Mouse (Mus musculus) hindbrain, postnatal 0 days (tissue): Measurements from ENCODE around the gene Hirip3. TPM values are rescaled to one million over a fixed set of nuclear protein-coding genes. Genes with fewer than 3 reads are reported as not detected.
A peak's percentile ranks its signal among the peaks of the same experiment; 100 is the strongest.

Source experiments
- ATAC-seq: fragments of 200-750 bp; cut with Nextera tagmentation; 2 replicates; pipeline ENCODE4 v1.8.0; 2017; ENCODE audit warnings: mild to moderate bottlenecking, moderate TSS enrichment, moderate library complexity
- DNase-seq: peaks from one replicate; pipeline ENCODE4 v3.0.0-alpha.2; 2015; ENCODE audit warnings: low spot score
- H3K27ac ChIP-seq: fragments of 300-500 bp; sonication (generic); 2 replicates; pipeline ENCODE4 v1.5.1; 2014; ENCODE audit warnings: mild to moderate bottlenecking
- H3K27me3 ChIP-seq: fragments of 300-500 bp; sonication (generic); 2 replicates; pipeline ENCODE4 v1.6.1; 2014; ENCODE audit warnings: low read length, mixed read lengths; ENCODE audit not compliant: insufficient read depth
- H3K36me3 ChIP-seq: fragments of 300-500 bp; sonication (generic); 2 replicates; pipeline ENCODE4 v1.6.1; 2014; ENCODE audit warnings: low read length, mixed read lengths; ENCODE audit not compliant: insufficient read depth
- H3K4me1 ChIP-seq: fragments of 300-500 bp; sonication (generic); 2 replicates; pipeline ENCODE4 v1.6.1; 2014; ENCODE audit warnings: antibody characterized with exemption, low read length, mixed read lengths; ENCODE audit not compliant: insufficient read depth
- H3K4me2 ChIP-seq: fragments of 300-500 bp; sonication (generic); 2 replicates; pipeline ENCODE4 v1.6.1; 2014; ENCODE audit warnings: low read depth, mild to moderate bottlenecking, low read length, moderate library complexity, mixed read lengths
- H3K4me3 ChIP-seq: fragments of 300-500 bp; sonication (generic); 2 replicates; pipeline ENCODE4 v1.5.1; 2014; ENCODE audit warnings: low read length
- H3K9ac ChIP-seq: fragments of 300-500 bp; sonication (generic); replicated peaks from 2 replicates; pipeline ENCODE4 v1.6.1; 2014; ENCODE audit warnings: mild to moderate bottlenecking, low read length, moderate library complexity, mixed read lengths
- H3K9me3 ChIP-seq: fragments of 300-500 bp; sonication (generic); 2 replicates; pipeline ENCODE4 v1.6.1; 2016; ENCODE audit warnings: low read length, mixed read lengths
- CTCF ChIP-seq: IDR thresholded peaks from 2 replicates; pipeline ENCODE4 v1.5.1; 2016; ENCODE audit warnings: antibody characterized with exemption, control low read depth, low read depth
- WGBS: fragments of 180-500 bp; shearing (Covaris S2); extraction: QIAGEN DNeasy Blood & Tissue Kit; methylation state at CpG from one replicate; pipeline ENCODE4 v1.1.7; 2014; 5-methylcytosine and 5-hydroxymethylcytosine counted together
- polyA plus RNA-seq: library from polyadenylated mRNA; unstranded; fragments of >200 nt; fragmentation: Nextera tagmentation; extraction: Ambion mirVana; gene quantifications from 2 replicates; pipeline ENCODE4 v1.2.1, GENCODE M21; 2015
- total RNA-seq: library from RNA; depleted of rRNA; stranded (reverse); fragments of >200 nt; gene quantifications from 2 replicates; pipeline ENCODE4 v1.2.3, GENCODE M21; 2014

The Hirip3 gene
- total and polyA plus RNA-seq, 2 experiments from 2014 or later: 9.4 to 20.6 TPM

DNA sequence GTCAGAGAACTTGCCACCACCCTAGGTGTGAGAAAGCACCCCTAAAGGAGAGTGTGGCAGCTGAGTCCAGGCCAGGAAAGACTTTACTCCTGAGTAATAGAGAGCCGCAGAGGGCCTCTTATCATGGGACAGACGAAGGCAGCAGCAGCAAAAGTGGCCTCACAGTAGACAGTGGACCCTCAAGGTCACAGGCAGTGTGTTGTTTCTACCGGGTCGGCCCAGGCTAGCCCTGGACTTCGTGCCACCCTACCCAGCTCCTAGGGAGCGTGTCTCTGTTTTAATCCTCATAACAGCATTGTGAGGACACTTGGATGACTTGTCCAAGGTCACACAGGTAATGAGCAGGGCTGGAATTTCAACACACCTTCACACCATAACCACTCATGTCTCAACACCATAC is 11.6 kb upstream of the Hirip3 start:
- ATAC-seq: no peak
- H3K4me2 ChIP-seq: no peak overlapping the region
- H3K4me1 ChIP-seq: peaks cover 13% of the 10 kb centered on the region; the same call in 1 of the 2 replicates
- H3K27me3 ChIP-seq: no peaks in the 10 kb centered on the region
- H3K4me3 ChIP-seq: no peak overlapping the region
- H3K27ac ChIP-seq: no peak overlapping the region
- H3K36me3 ChIP-seq: peaks cover 24% of the 10 kb centered on the region
- no peak for DNase-seq
- H3K9me3 ChIP-seq: no peaks in the 10 kb centered on the region
- WGBS: 89% methylated on average over 6 of the region's 6 CpGs
- no peak for TF ChIP-seq CTCF
- no peak overlapping the region for H3K9ac ChIP-seq

DNA sequence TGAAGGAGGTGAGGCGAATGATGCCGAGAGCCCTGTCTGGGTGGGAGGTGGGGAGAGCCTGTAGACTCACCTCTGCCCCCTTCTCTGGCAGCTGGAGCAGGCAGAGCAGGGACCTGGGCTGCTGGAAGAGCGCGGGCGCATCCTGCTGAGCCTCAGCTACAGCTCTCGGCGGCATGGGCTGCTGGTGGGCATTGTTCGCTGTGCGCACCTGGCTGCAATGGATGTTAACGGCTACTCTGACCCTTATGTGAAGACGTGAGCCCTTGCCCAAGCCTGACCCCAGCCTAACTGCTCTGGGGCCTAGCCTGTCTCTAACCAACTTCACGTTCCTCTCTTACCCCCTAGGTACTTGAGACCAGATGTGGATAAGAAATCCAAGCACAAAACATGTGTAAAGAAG is 10.6 kb upstream of the Hirip3 start:
- TF ChIP-seq CTCF: no peak
- peaks cover 24% of the 10 kb centered on the region for H3K36me3 ChIP-seq

DNA sequence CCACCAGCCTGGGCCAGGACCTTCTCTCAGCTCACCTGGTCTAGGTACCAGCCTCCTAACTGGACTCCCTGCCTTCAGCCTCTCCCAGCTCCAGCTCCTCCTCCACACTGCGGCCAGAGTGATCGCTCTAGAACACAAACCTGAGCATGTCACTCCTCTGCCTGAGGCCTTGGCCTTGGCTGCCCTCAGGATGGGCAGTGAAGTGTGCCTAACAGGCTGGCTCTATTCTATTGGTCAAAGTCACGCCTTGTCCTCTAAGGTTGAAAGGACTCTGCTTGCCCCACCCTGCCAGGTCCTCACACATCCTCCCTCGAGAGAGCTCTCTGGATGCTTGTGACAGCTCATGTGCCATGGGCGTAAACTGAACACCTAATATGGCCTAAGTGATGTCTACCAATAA is 8.3 kb upstream of the Hirip3 start:
- ATAC-seq (no peak), DNase-seq (no peak)
- Histone ChIP-seq H3K27ac (no peak overlapping the region), H3K9ac (no peak overlapping the region), H3K4me2 (no peak overlapping the region), H3K9me3 (no peaks in the 10 kb centered on the region), H3K27me3 (no peaks in the 10 kb centered on the region), H3K4me1 (peaks cover 8% of the 10 kb centered on the region; the same call in 1 of the 2 replicates), H3K36me3 (peaks cover 38% of the 10 kb centered on the region), H3K4me3 (no peak overlapping the region)
- no peak for TF ChIP-seq CTCF
- WGBS: 81% methylated on average over 5 of the region's 5 CpGs

More for the DNA sequence above, 10.6 kb upstream of the Hirip3 start:
- WGBS: 41% methylated on average over 12 of the region's 12 CpGs
- Histone ChIP-seq H3K9ac (no peak overlapping the region), H3K4me1 (peaks cover 13% of the 10 kb centered on the region; the same call in 1 of the 2 replicates), H3K9me3 (no peaks in the 10 kb centered on the region), H3K27me3 (no peaks in the 10 kb centered on the region), H3K4me2 (no peak overlapping the region), H3K27ac (no peak overlapping the region), H3K4me3 (no peak overlapping the region)
- ATAC-seq: no peak
- no peak for DNase-seq

DNA sequence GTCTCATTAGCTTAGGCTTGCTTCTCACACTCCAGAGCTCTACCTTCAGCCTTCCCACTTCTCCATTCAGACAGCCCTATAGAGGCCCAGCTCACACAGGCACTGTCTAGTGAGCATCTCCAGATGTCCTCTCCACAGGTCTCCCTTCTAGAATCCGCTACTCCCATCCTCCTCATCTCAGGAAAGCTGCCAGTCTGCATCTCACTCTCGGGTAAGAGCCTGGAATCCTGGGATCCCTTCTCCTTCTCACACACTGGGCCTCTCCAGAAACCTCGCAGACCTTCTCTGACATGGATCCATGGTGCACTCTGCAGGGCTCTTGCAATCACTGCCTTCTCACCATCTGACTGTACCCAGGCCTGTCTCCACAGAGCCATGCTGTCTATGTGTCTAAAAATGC is 6.1 kb upstream of the Hirip3 start:
- no peak for DNase-seq
- Histone ChIP-seq H3K36me3 (peaks cover 38% of the 10 kb centered on the region), H3K9ac (no peak overlapping the region), H3K27me3 (no peaks in the 10 kb centered on the region), H3K9me3 (no peaks in the 10 kb centered on the region), H3K4me1 (no peaks in the 10 kb centered on the region), H3K4me2 (no peak overlapping the region), H3K4me3 (no peak overlapping the region), H3K27ac (peak overlapping the region; percentile 41; the same call in 1 of the 2 replicates)
- no peak for TF ChIP-seq CTCF
- ATAC-seq: no peak
- WGBS: 77% methylated on average over 3 of the region's 3 CpGs

DNA sequence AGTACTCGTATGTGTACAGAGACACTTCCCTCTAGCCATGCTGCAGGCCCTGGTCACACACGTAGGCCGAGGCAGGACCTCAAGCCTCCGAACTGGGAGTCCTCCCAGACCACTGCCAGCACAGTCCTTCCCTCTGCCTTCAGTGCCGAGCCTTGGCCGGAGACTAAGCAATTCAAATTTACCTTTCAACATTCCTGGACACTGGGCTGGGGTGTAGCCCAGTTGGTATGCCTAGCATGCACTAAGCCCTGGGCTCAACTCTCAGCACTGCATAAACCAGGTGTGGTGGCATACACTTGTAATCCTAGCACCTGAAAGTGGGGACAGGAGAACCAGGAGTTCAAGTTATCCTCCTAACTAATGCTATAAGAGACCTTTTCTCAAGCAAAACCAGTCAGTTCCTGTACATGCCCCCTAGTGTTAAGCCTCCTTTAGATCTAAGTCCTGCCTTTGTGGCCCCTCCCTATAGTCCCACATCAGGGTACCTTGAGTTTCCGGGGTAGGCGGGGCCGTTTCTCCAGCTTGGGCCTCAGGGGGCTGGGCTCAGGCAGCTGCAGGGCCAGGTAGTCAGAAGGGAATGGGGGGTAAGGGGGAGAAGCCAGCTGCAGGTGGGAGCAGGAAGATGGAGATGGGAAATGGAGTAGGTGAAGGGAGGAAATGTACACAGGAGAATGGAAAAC is 4.9 kb upstream of the Hirip3 start:
- Histone ChIP-seq H3K9me3 (no peaks in the 10 kb centered on the region), H3K4me2 (no peak overlapping the region), H3K36me3 (peaks cover 37% of the 10 kb centered on the region), H3K9ac (no peak overlapping the region), H3K4me1 (no peaks in the 10 kb centered on the region; the same call in 1 of the 2 replicates), H3K4me3 (no peak overlapping the region), H3K27ac (no peak overlapping the region), H3K27me3 (no peaks in the 10 kb centered on the region)
- TF ChIP-seq CTCF: no peak
- WGBS: 77% methylated on average over 9 of the region's 9 CpGs
- ATAC-seq (no peak), DNase-seq (no peak)

DNA sequence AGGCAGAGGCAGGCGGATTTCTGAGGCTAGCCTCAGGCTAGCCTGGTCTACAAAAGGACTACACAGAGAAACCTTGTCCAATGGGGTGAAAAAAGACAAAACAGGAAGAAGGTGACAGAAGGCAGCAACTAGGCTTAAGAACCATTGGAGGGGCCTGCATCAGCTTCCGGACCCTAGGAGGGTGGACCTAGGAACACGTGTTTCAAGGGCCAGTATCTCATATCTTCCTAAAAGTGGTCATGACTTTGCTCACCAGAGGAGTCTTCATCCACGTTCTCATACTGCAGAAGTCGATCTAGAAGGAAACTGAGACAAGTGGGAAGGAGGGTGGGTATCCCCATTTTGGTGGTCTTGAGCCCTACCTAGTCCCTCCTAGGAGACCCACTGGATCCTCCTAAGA is 785 bp upstream of the Hirip3 start:
- 75% methylated on average over 5 of the region's 5 CpGs for WGBS
- H3K4me1 ChIP-seq: peaks cover 12% of the 10 kb centered on the region

DNA sequence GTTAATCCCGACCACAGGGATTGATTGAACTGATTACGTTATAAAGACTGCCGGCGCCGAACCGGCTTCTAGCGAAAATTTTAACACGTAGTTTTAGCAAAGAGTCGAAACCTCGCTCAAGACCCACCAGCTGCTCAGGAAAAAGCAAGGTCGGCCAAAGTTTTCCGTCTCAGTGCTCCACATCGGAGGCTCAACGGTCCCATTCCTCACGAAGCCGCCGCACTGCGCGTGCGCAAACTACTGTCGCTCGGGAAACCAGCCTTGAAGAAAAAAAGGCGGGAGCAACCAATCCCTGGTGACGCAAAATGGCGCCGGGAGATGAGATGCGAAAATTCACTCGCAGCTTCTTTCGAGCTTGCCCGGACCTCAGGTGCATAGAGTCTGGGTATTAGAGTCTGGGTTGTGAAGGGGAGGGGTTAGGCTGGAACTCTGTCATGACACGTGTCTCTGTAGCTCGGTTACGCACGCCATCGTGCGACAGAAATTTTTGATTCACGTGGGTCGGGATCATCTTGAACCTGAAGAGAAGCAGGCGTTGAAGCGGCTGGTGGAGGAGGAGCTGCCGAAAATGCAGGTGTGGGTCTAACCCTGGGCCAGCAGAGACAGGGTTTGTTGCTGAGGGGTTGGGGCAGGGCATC is 494 bp downstream of the Hirip3 start, which contains the start of gene Ino80e:
Gene Ino80e (minus strand): TSS at position 231 of the 638 bp plus-strand sequence.
- Histone ChIP-seq H3K9me3 (no peaks in the 10 kb centered on the region), H3K36me3 (peaks cover 20% of the 10 kb centered on the region; the same call in 1 of the 2 replicates), H3K4me1 (peaks cover 12% of the 10 kb centered on the region), H3K4me2 (peak within 1 kb of the TSS; percentile 75), H3K9ac (peak within 1 kb of the TSS; percentile 59), H3K27ac (peak within 1 kb of the TSS; percentile 80), H3K27me3 (no peaks in the 10 kb centered on the region), H3K4me3 (peak within 1 kb of the TSS; percentile 56)
- DNase-seq (peak; percentile 99), ATAC-seq (peak; percentile 81)
- TF ChIP-seq CTCF: peak; percentile 16; the same call in 1 of the 2 replicates
- WGBS: under 1% methylated on average over 41 of the region's 41 CpGs

More for the DNA sequence above, 785 bp upstream of the Hirip3 start:
- Histone ChIP-seq H3K36me3 (peaks cover 17% of the 10 kb centered on the region; the same call in 1 of the 2 replicates), H3K4me3 (peak overlapping the region; percentile 56), H3K9ac (peak overlapping the region; percentile 59), H3K9me3 (no peaks in the 10 kb centered on the region), H3K27me3 (no peaks in the 10 kb centered on the region), H3K27ac (no peak overlapping the region), H3K4me2 (peak overlapping the region; percentile 75)
- ATAC-seq (no peak), DNase-seq (no peak)
- TF ChIP-seq CTCF: no peak
